Mouse (Mus musculus) G1E (cell line): ENCODE measurements around the gene Adamtsl4. TPM values are rescaled to one million over a fixed set of nuclear protein-coding genes. Genes with fewer than 3 reads are reported as not detected.

Source experiments
- ATAC-seq: 2 replicates; pipeline ENCODE4 v1.8.0; 2016; ENCODE audit warnings: mild to moderate bottlenecking; ENCODE audit not compliant: insufficient number of reproducible peaks, poor library complexity, low FRiP score, severe bottlenecking; ENCODE audit errors: extremely low read depth
- DNase-seq: peaks from one replicate; pipeline ENCODE4 v3.0.0; 2012; ENCODE audit warnings: low spot score
- H3K27me3 ChIP-seq: 2 replicates; pipeline ENCODE4 v1.6.1; 2012; ENCODE audit warnings: mild to moderate bottlenecking, low read length, inconsistent platforms; ENCODE audit not compliant: insufficient read depth
- H3K36me3 ChIP-seq: replicated peaks from 2 replicates; pipeline ENCODE3; 2012; ENCODE audit warnings: mild to moderate bottlenecking, inconsistent platforms
- H3K4me1 ChIP-seq: 2 replicates; pipeline ENCODE4 v1.6.1; 2012; ENCODE audit warnings: low read depth, low read length, inconsistent platforms, mixed read lengths; ENCODE audit not compliant: insufficient read depth
- H3K4me3 ChIP-seq: 2 replicates; pipeline ENCODE4 v1.5.1; 2012; ENCODE audit warnings: low read depth, mild to moderate bottlenecking, inconsistent platforms, low read length, moderate library complexity, mixed read lengths
- H3K9me3 ChIP-seq: replicated peaks from 2 replicates; pipeline ENCODE4 v1.6.1; 2012; ENCODE audit warnings: inconsistent platforms
- CTCF ChIP-seq: IDR thresholded peaks from 2 replicates; pipeline ENCODE4 v1.5.1; 2012; ENCODE audit warnings: low read depth, low read length, inconsistent platforms, mixed read lengths
- GATA1 ChIP-seq: IDR thresholded peaks from 2 replicates; pipeline ENCODE4 v1.6.1; 2012; ENCODE audit warnings: borderline replicate concordance, low read length, inconsistent platforms, mixed read lengths
- GATA2 ChIP-seq: IDR thresholded peaks from 2 replicates; pipeline ENCODE4 v1.6.1; 2012; ENCODE audit warnings: low read depth, low read length, inconsistent platforms, borderline replicate concordance
- POLR2AphosphoS5 ChIP-seq: IDR thresholded peaks from 2 replicates; pipeline ENCODE4 v1.6.1; 2012; ENCODE audit warnings: low read depth, low read length, inconsistent platforms; ENCODE audit not compliant: insufficient replicate concordance
- TAL1 ChIP-seq: conservative IDR thresholded peaks from 2 replicates; pipeline ENCODE4 v1.6.1; 2012; ENCODE audit warnings: low read depth, low read length, inconsistent platforms, mixed read lengths
- polyA plus RNA-seq: library from polyadenylated mRNA; stranded (reverse); fragments of >175 nt; gene quantifications from 2 replicates; pipeline ENCODE4 v1.2.3, GENCODE M21; 2012
- total RNA-seq, 2 experiments: library from RNA; stranded (forward) in 1 of 2; stranded (reverse) in 1 of 2; fragments of 200-1000 nt in 1 of 2; fragments of >200 nt in 1 of 2; fragmentation: Nextera tagmentation in 1 of 2; gene quantifications; 2 replicates each; pipeline ENCODE4 v1.2.3; 2014 to 2017

Adamtsl4 gene
- not detected in 2 replicates for total RNA-seq (2014; fragmentation: Nextera tagmentation)
- total RNA-seq (2017) = 0.06 and 0.11 TPM in 2 replicates
- 0.01 TPM in 1 of 2 replicates, not detected in the other for polyA plus RNA-seq

- ATAC-seq (no peak), DNase-seq (no peak)
- Histone ChIP-seq H3K36me3 (no peaks in the 10 kb centered on the region), H3K9me3 (no peaks in the 10 kb centered on the region), H3K4me3 (peak within 1 kb of the TSS; percentile 17; the same call in 1 of the 2 replicates), H3K4me1 (peaks cover 28% of the 10 kb centered on the region), H3K27me3 (peaks cover 33% of the 10 kb centered on the region)
- TF ChIP-seq TAL1 (no peak), POLR2AphosphoS5 (no peak), CTCF (no peak), GATA2 (no peak), GATA1 (no peak)
Observed at GRCm38 (mm10) chr3:95687524-95688421, at the start of gene Adamtsl4. TSS of gene Adamtsl4 (minus strand) at chr3:95687917.

GRCm38 (mm10) chr3:95735071-95735670 lies 47.5 kb upstream of the Adamtsl4 start:
- ATAC-seq (no peak), DNase-seq (no peak)

DNA sequence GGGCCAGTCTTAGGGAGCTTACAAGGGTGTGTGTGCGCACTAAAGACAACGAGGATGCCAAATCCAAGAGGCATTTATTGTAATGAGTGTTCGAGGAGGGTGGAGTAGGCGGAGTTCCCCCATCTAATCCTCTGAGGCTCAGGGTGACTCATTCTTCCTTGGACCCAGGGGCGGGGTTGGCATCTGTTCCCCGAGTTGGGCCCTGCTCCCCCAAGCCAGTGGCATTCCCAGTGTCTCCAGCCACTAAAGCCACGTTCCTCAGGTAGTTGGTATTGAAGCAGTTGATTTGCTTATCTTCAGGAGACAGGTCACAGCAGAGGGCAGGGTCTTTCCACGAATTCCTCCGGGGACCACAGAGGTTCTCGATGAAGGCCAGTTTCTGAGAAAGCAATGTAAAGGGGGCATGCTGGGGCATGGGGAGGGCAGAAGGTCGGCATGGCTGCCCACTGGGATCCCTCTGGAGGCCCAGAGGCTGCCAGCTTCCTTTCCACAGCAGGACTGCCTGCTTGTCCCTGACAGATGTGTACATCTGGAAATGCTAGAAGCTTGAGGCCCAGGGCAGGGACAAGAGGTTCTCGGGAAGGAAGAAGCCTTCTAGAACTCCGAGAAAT lies 46.5 kb upstream of the Adamtsl4 start:
- Histone ChIP-seq H3K9me3 (no peaks in the 10 kb centered on the region), H3K4me3 (peak overlapping the region; percentile 58; the same call in 1 of the 2 replicates), H3K36me3 (peaks cover 52% of the 10 kb centered on the region), H3K27me3 (no peaks in the 10 kb centered on the region), H3K4me1 (peaks cover 82% of the 10 kb centered on the region)
- TF ChIP-seq GATA2 (no peak), TAL1 (peak; percentile 64)
- peak; percentile 46; the same call in 1 of the 2 replicates for ATAC-seq
- DNase-seq = peak; percentile 83

More at GRCm38 (mm10) chr3:95735071-95735670, 47.5 kb upstream of the Adamtsl4 start:
- Histone ChIP-seq H3K27me3 (no peaks in the 10 kb centered on the region), H3K36me3 (peaks cover 62% of the 10 kb centered on the region), H3K4me1 (peaks cover 90% of the 10 kb centered on the region), H3K4me3 (peak overlapping the region; percentile 44; the same call in 1 of the 2 replicates), H3K9me3 (no peaks in the 10 kb centered on the region)
- no peak for TF ChIP-seq POLR2AphosphoS5
- TF ChIP-seq GATA1 = no peak
- TF ChIP-seq GATA2 = no peak
- no peak for TF ChIP-seq TAL1
- no peak for TF ChIP-seq CTCF

GRCm38 (mm10) chr3:95732744-95733521 lies 45.2 kb upstream of the Adamtsl4 start:
- Histone ChIP-seq H3K36me3 (peaks cover 39% of the 10 kb centered on the region), H3K4me3 (peak overlapping the region; percentile 25; the same call in 1 of the 2 replicates), H3K9me3 (no peaks in the 10 kb centered on the region), H3K4me1 (peaks cover 73% of the 10 kb centered on the region), H3K27me3 (no peaks in the 10 kb centered on the region)
- ATAC-seq (no peak), DNase-seq (peak; percentile 39)
- no peak for TF ChIP-seq GATA1
- no peak for TF ChIP-seq POLR2AphosphoS5
- no peak; the same call in 1 of the 2 replicates for TF ChIP-seq GATA2
- TF ChIP-seq CTCF = no peak
- TF ChIP-seq TAL1 = no peak

DNA sequence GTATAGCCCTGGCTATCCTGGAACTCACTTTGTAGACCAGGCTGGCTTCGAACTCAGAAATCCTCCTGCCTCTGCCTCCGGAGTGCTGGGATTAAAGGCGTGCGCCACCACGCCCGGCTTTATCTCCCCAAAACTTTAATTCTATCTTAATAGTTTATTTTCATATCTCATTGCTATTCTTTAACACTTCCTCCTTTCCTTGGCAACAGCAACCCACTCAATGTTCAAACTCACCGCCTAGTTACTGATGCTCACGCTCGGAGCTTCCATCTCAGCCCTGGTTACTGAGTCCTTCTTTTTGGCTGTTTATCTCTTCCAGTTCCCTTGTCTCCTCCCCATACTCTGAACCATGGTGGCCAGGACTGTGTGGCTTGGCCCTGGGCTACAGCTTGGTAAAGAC lies 44.6 kb upstream of the Adamtsl4 start:
- DNase-seq (no peak), ATAC-seq (no peak)
- H3K9me3 ChIP-seq = no peaks in the 10 kb centered on the region
- peaks cover 33% of the 10 kb centered on the region for H3K36me3 ChIP-seq
- no peak for TF ChIP-seq GATA1
- H3K27me3 ChIP-seq = no peaks in the 10 kb centered on the region
- peaks cover 73% of the 10 kb centered on the region for H3K4me1 ChIP-seq
- no peak overlapping the region; the same call in 1 of the 2 replicates for H3K4me3 ChIP-seq

DNA sequence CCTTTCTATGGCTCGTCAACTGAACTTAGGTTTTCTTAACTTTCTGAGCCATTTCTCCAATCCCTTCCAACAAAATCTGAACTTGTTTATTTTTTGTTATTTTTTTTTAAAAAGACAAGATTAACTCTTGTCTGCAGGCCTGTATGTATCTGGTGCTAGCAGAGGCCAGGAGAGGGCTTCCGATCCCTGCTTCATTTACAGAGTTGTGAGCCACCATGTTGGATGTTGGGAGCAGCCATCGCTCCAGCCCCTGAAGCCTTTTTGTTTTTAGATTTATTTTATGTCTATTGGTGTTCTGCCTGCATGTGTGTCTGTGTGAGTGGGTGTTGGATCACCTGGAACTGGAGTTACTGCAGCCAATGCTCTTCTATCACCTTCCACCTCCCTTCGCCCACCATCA lies 44.1 kb upstream of the Adamtsl4 start:
- H3K36me3 ChIP-seq = peaks cover 28% of the 10 kb centered on the region
- H3K9me3 ChIP-seq = no peaks in the 10 kb centered on the region
- peaks cover 72% of the 10 kb centered on the region for H3K4me1 ChIP-seq
- DNase-seq (no peak), ATAC-seq (no peak)
- TF ChIP-seq POLR2AphosphoS5 (no peak), TAL1 (no peak), CTCF (no peak), GATA2 (no peak), GATA1 (no peak)
- no peaks in the 10 kb centered on the region for H3K27me3 ChIP-seq
- no peak overlapping the region for H3K4me3 ChIP-seq
